Mouse (Mus musculus): ENCODE measurements around the gene Ppard. TPM values are rescaled to one million over a fixed set of nuclear protein-coding genes. Genes with fewer than 3 reads are reported as not detected.

Gene Ppard
- polyA plus RNA-seq, 1 experiment from 2014 or later = 1.2 TPM

Other genes with a start within 250 kb of the Ppard start
- 0.88 and 1.1 TPM in 2 replicates for gene Tcp11, start 152.1 kb upstream of the Ppard start, polyA plus RNA-seq (2014; fragmentation: Nextera tagmentation; extraction: Ambion mirVana)
- gene Scube3, start 90.6 kb upstream of the Ppard start, polyA plus RNA-seq (2014; fragmentation: Nextera tagmentation; extraction: Ambion mirVana) = 7.3 and 8.0 TPM in 2 replicates
- gene Zfp523, start 55.6 kb upstream of the Ppard start, polyA plus RNA-seq (2014; fragmentation: Nextera tagmentation; extraction: Ambion mirVana) = 41.8 and 51.9 TPM in 2 replicates
- 3.2 and 3.5 TPM in 2 replicates for gene Def6, start 24.9 kb upstream of the Ppard start, polyA plus RNA-seq (2014; fragmentation: Nextera tagmentation; extraction: Ambion mirVana)
- gene Fance, start 80.8 kb downstream of the Ppard start, polyA plus RNA-seq (2014; fragmentation: Nextera tagmentation; extraction: Ambion mirVana) = 19.5 and 24.3 TPM in 2 replicates
- 401 and 423 TPM in 2 replicates for gene Rpl10a, start 95.8 kb downstream of the Ppard start, polyA plus RNA-seq (2014; fragmentation: Nextera tagmentation; extraction: Ambion mirVana)
- gene Tead3, start 118.1 kb downstream of the Ppard start, polyA plus RNA-seq (2014; fragmentation: Nextera tagmentation; extraction: Ambion mirVana) = 0.78 and 1.7 TPM in 2 replicates
- gene Tulp1, start 132.5 kb downstream of the Ppard start, polyA plus RNA-seq (2014; fragmentation: Nextera tagmentation; extraction: Ambion mirVana) = 1.4 and 1.5 TPM in 2 replicates